Mouse (Mus musculus): ENCODE results near the gene Faim2. TPM values are rescaled to one million over a fixed set of nuclear protein-coding genes. Genes with fewer than 3 reads are reported as not detected.

The Faim2 gene
- total and polyA plus RNA-seq, 3 experiments: 0.07 to 0.53 (median 0.39) TPM

- Histone ChIP-seq H3K27ac (no peak overlapping the region), H3K36me3 (ENCODE audit: control insufficient read depth, insufficient read depth, low read length) (no peaks in the 10 kb centered on the region), H3K27me3 (ENCODE audit: control insufficient read depth, insufficient read depth, low read length) (no peaks in the 10 kb centered on the region), H3K79me2 (replicated peaks; ENCODE audit: control insufficient read depth, insufficient read depth, low read length) (no peaks in the 10 kb centered on the region), H3K4me1 (ENCODE audit: control insufficient read depth, insufficient read depth, low read length) (no peaks in the 10 kb centered on the region), H3K4me3 (no peak overlapping the region), H3K9ac (ENCODE audit: low read depth, low read length) (no peak overlapping the region)
- WGBS: 66% methylated on average over 7 of the region's 7 CpGs
- DNase-seq: no peak
- intact Hi-C loops (cut with DNase I): no loop called here
- TF ChIP-seq CTCF (IDR thresholded peaks at IDR 0.05): no peak
- no peak for TF ChIP-seq EP300 (IDR thresholded peaks at IDR 0.05; ENCODE audit: insufficient read depth, low read depth, low read length)
- TF ChIP-seq POLR2A (IDR thresholded peaks at IDR 0.05; ENCODE audit: insufficient read depth, low read depth, low read length): no peak
These were observed 10.2 kb downstream of the Faim2 start for GRCm38 (mm10) chr15:99517715-99518114.

- no peaks in the 10 kb centered on the region for H3K79me2 ChIP-seq (replicated peaks; ENCODE audit: control insufficient read depth, insufficient read depth, low read length)
- no peaks in the 10 kb centered on the region for H3K36me3 ChIP-seq (ENCODE audit: control insufficient read depth, insufficient read depth, low read length)
- TF ChIP-seq POLR2A (IDR thresholded peaks at IDR 0.05; ENCODE audit: insufficient read depth, low read depth, low read length): no peak
- TF ChIP-seq EP300 (IDR thresholded peaks at IDR 0.05; ENCODE audit: insufficient read depth, low read depth, low read length): no peak
- no peak for TF ChIP-seq CTCF (IDR thresholded peaks at IDR 0.05)
- H3K9ac ChIP-seq (ENCODE audit: low read depth, low read length): no peak overlapping the region
- DNase-seq: no peak
- no peak overlapping the region for H3K27ac ChIP-seq
- H3K27me3 ChIP-seq (ENCODE audit: control insufficient read depth, insufficient read depth, low read length): no peaks in the 10 kb centered on the region
- intact Hi-C loops (cut with DNase I): no loop called here
- no peaks in the 10 kb centered on the region for H3K4me1 ChIP-seq (ENCODE audit: control insufficient read depth, insufficient read depth, low read length)
- H3K4me3 ChIP-seq: no peak overlapping the region
- 56% methylated on average over 8 of the region's 8 CpGs for WGBS
These were observed 11.2 kb downstream of the Faim2 start for GRCm38 (mm10) chr15:99516715-99517114.

GRCm38 (mm10) chr15:99511797-99512525 is 16.0 kb downstream of the Faim2 start:
- intact Hi-C loops (cut with DNase I): no loop called here
- no peak for DNase-seq
- Histone ChIP-seq H3K79me2 (replicated peaks; ENCODE audit: control insufficient read depth, insufficient read depth, low read length) (no peaks in the 10 kb centered on the region), H3K27me3 (ENCODE audit: control insufficient read depth, insufficient read depth, low read length) (no peaks in the 10 kb centered on the region), H3K4me1 (ENCODE audit: control insufficient read depth, insufficient read depth, low read length) (no peaks in the 10 kb centered on the region), H3K9ac (ENCODE audit: low read depth, low read length) (no peak overlapping the region), H3K27ac (no peak overlapping the region), H3K4me3 (no peak overlapping the region), H3K36me3 (ENCODE audit: control insufficient read depth, insufficient read depth, low read length) (no peaks in the 10 kb centered on the region)
- TF ChIP-seq EP300 (IDR thresholded peaks at IDR 0.05; ENCODE audit: insufficient read depth, low read depth, low read length) (no peak), CTCF (IDR thresholded peaks at IDR 0.05) (no peak), POLR2A (IDR thresholded peaks at IDR 0.05; ENCODE audit: insufficient read depth, low read depth, low read length) (no peak)
- WGBS: 77% methylated on average over 15 of the region's 15 CpGs

GRCm38 (mm10) chr15:99510621-99511020 is 17.3 kb downstream of the Faim2 start:
- intact Hi-C loops (cut with DNase I): no loop called here
- Histone ChIP-seq H3K79me2 (replicated peaks; ENCODE audit: control insufficient read depth, insufficient read depth, low read length) (no peaks in the 10 kb centered on the region), H3K9ac (ENCODE audit: low read depth, low read length) (no peak overlapping the region), H3K4me3 (no peak overlapping the region), H3K27ac (no peak overlapping the region), H3K36me3 (ENCODE audit: control insufficient read depth, insufficient read depth, low read length) (no peaks in the 10 kb centered on the region), H3K4me1 (ENCODE audit: control insufficient read depth, insufficient read depth, low read length) (no peaks in the 10 kb centered on the region), H3K27me3 (ENCODE audit: control insufficient read depth, insufficient read depth, low read length) (no peaks in the 10 kb centered on the region)
- WGBS: 73% methylated on average over 3 of the region's 3 CpGs
- no peak for DNase-seq
- no peak for TF ChIP-seq CTCF (IDR thresholded peaks at IDR 0.05)
- no peak for TF ChIP-seq POLR2A (IDR thresholded peaks at IDR 0.05; ENCODE audit: insufficient read depth, low read depth, low read length)
- TF ChIP-seq EP300 (IDR thresholded peaks at IDR 0.05; ENCODE audit: insufficient read depth, low read depth, low read length): no peak

- no peak overlapping the region for H3K27ac ChIP-seq
- TF ChIP-seq POLR2A (IDR thresholded peaks at IDR 0.05; ENCODE audit: insufficient read depth, low read depth, low read length) (no peak), CTCF (IDR thresholded peaks at IDR 0.05) (no peak), EP300 (IDR thresholded peaks at IDR 0.05; ENCODE audit: insufficient read depth, low read depth, low read length) (no peak)
These were observed 18.1 kb downstream of the Faim2 start for GRCm38 (mm10) chr15:99509840-99510239.

GRCm38 (mm10) chr15:99505324-99506095 is 22.5 kb downstream of the Faim2 start:
- Histone ChIP-seq H3K27me3 (ENCODE audit: control insufficient read depth, insufficient read depth, low read length) (no peaks in the 10 kb centered on the region), H3K79me2 (replicated peaks; ENCODE audit: control insufficient read depth, insufficient read depth, low read length) (no peaks in the 10 kb centered on the region), H3K4me3 (no peak overlapping the region), H3K9ac (ENCODE audit: low read depth, low read length) (no peak overlapping the region), H3K4me1 (ENCODE audit: control insufficient read depth, insufficient read depth, low read length) (no peaks in the 10 kb centered on the region), H3K36me3 (ENCODE audit: control insufficient read depth, insufficient read depth, low read length) (no peaks in the 10 kb centered on the region), H3K27ac (no peak overlapping the region)
- DNase-seq: no peak
- TF ChIP-seq POLR2A (IDR thresholded peaks at IDR 0.05; ENCODE audit: insufficient read depth, low read depth, low read length) (no peak), CTCF (IDR thresholded peaks at IDR 0.05) (no peak), EP300 (IDR thresholded peaks at IDR 0.05; ENCODE audit: insufficient read depth, low read depth, low read length) (no peak)
- intact Hi-C loops (cut with DNase I): no loop called here
- 59% methylated on average over 15 of the region's 15 CpGs for WGBS

More at GRCm38 (mm10) chr15:99509840-99510239, 18.1 kb downstream of the Faim2 start:
- no peak overlapping the region for H3K4me3 ChIP-seq
- no peaks in the 10 kb centered on the region for H3K79me2 ChIP-seq (replicated peaks; ENCODE audit: control insufficient read depth, insufficient read depth, low read length)
- no peak for DNase-seq
- H3K27me3 ChIP-seq (ENCODE audit: control insufficient read depth, insufficient read depth, low read length): no peaks in the 10 kb centered on the region
- H3K36me3 ChIP-seq (ENCODE audit: control insufficient read depth, insufficient read depth, low read length): no peaks in the 10 kb centered on the region
- intact Hi-C loops (cut with DNase I): no loop called here
- WGBS: 61% methylated on average over 7 of the region's 7 CpGs
- no peak overlapping the region for H3K9ac ChIP-seq (ENCODE audit: low read depth, low read length)
- H3K4me1 ChIP-seq (ENCODE audit: control insufficient read depth, insufficient read depth, low read length): no peaks in the 10 kb centered on the region
